Mouse (Mus musculus) heart, postnatal 10 days (tissue): ENCODE results near the gene Arhgap24. TPM values are rescaled to one million over a fixed set of nuclear protein-coding genes. Genes with fewer than 3 reads are reported as not detected.
A peak's percentile ranks its signal among the peaks of the same experiment; 100 is the strongest.
"Not testable (repeated sequence)": the region's sequence is repeated elsewhere in the genome, so short reads cannot be mapped to it uniquely, and the experiment has no call there.

Source experiments
- DNase-seq, 2 experiments: peaks; one replicate each; pipeline ENCODE4 v3.0.0; 2021
- intact Hi-C: fragments of 180-260 bp; cut with DNase I; formaldehyde crosslinking; loops from one replicate; pipeline ENCODE4 v1.15.1; 2025
- total RNA-seq, 2 experiments: library from RNA; stranded (reverse); gene quantifications; 2 replicates each; pipeline ENCODE4 v1.2.3; 2021

Arhgap24 gene
- total RNA-seq, 2 experiments from 2014 or later: 13.9 to 17.3 TPM

- DNase-seq: no peak
- intact Hi-C loops: no loop called here
Measured at GRCm38 (mm10) chr5:102853750-102854149, 372.6 kb downstream of the Arhgap24 start.

DNA sequence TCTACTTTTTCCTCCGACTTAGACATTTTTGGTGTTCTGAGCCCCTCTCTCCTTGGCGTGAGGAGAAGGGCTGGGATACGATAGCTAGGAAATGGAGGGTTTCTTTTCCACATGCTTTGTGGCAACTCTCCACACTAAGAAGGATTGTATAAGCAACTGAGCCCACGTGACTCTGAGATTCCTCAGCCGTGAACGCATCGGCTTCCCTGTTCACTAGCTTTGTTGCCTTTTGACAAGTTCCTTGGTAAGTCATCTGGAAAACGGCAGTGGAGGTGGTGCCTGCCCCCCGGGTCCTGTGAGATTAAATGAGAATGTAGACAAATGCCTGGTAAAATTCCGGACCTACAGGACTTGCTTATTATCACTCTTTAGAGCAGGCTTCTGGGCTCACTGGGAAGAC is 374.6 kb downstream of the Arhgap24 start:
- no peak for DNase-seq
- intact Hi-C loops: no loop called here

GRCm38 (mm10) chr5:102858047-102858446 is 376.9 kb downstream of the Arhgap24 start:
- intact Hi-C loops: no loop called here
- DNase-seq: no peak

DNA sequence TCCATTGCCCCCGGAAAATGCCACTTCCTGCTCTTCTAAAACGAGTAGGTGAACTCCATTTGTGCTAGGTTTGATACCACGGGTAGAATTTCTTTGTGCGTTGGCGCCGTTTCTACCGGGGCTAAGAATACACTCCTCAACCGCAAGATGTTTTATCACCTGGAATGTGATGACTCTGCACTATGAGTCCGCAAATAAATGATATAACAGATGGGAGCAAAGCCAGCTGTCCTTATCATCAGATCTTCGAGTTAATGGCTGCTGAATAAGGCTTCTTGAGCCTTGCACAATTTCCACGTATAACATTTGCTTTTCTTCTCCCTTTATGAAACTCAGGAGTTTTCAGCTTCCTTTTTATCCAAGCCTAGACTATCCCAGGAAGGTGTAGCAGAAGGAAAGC is 378.6 kb downstream of the Arhgap24 start:
- intact Hi-C loops: no loop called here
- no peak for DNase-seq

DNA sequence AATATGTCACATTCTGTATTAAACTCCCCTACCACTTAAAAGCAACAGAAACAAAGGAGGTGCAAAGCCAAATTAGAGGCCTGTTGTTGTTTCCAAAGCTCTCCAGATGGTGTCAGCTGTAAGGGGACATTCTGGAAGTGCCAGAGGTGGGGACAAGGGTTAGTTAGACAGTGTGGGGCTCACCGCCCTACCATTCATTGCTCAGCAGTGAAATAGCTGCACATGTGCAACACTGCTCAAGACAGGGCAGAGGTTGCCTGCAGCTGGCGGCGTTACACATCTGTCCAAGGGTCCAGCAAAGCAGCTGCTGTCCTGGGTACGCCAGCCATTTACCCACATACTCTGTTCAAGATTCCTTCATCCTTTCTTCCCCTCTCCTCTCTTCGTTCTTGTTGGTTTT is 387.0 kb downstream of the Arhgap24 start:
- intact Hi-C loops: no loop called here
- peak in 1 of 2 experiments; percentile 24 for DNase-seq

DNA sequence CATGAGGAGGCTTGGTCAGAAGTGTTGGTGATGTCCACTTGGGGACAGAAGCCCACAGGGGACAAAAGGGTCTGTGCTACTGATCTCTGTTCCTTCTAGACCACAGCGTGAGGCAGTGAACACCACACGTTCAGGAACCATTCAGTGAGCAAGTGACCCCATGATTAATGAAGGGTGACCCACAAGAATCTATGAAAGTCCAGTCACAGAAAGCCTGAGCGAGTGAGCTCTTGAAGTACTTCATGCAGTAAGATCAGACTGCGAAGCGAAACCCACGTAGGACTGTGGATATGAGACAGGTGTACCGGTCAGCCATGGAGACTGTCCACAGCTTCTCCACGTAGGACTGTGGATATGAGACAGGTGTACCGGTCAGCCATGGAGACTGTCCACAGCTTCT is 391.8 kb downstream of the Arhgap24 start:
- intact Hi-C loops: loop anchor here (5.0 kb wide), 3 partner anchors 106 to 666 kb away; no protein-coding TSS in a partner anchor
- DNase-seq: not testable (repeated sequence)

DNA sequence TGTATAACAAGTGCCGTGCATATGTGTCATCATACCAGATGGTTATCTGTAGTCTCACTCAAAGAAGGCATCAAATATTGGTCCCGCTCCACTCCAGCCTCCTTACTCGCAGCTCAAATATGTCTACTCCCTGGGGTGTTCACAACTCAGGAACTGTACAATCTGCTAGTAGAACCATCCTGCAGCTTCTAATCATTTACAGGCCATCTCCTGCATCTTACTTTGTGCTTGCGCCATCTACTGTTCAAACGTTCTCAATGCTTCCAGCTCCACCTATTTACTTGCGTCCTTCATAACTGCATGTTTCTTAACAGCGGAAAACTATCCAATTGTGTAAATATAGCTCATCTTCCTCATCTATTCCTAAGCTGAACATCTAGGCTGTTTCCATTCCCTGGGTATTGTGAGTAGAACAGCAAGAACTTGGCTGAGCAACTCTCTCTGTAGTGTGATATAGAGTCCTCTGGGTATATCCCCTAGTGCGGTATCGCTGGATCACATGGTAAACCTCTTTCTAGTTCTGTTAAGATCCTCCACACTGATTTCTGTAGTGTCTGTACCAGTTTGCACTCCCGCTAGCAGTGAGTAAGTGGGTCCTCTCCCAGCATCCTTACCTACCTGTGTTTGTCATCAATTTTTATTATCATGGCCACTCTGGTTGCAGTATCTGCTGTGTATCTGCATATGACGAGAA is 393.6 kb downstream of the Arhgap24 start:
- intact Hi-C loops: loop anchor here (5.0 kb wide), 3 partner anchors 107 to 667 kb away; no protein-coding TSS in a partner anchor
- peak; percentile 73 to 76 for DNase-seq

DNA sequence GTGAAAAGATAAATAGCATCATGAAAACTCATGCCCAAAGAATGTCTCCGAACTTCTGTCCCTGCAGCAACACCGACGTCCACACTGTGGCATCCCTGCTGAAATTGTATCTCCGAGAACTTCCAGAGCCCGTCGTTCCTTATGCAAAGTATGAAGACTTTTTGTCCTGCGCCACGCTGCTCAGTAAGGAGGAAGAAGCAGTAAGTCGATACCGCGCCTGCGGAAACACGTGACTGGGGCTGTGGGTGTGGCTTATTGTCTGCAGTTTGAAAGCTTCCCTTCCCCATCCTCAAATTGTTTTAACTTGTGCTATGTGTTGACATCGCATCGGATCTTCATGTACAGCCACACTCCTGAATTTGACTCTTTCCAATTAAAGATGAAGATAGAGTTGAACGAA is 394.4 kb downstream of the Arhgap24 start:
- intact Hi-C loops: no loop called here
- no peak for DNase-seq

- intact Hi-C loops: no loop called here
- no peak for DNase-seq
Measured at GRCm38 (mm10) chr5:102888482-102889162, 407.4 kb downstream of the Arhgap24 start.

GRCm38 (mm10) chr5:102889163-102889488 is 407.9 kb downstream of the Arhgap24 start:
- DNase-seq: no peak

DNA sequence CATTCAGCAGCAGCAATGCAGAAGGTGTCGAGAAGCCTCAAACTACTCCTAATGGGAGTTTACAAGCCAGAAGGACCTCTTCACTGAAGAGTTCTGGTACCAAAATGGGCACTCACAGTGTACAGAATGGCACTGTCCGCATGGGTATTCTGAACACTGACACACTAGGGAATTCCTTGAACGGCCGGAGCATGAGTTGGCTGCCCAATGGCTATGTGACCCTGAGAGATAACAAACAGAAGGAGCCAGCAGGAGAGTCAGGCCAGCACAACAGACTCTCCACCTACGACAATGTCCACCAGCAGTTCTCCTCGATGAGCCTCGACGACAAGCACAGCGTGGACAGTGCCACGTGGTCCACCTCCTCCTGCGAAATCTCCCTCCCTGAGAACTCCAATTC is 411.0 kb downstream of the Arhgap24 start:
- intact Hi-C loops: no loop called here
- DNase-seq: no peak

More at GRCm38 (mm10) chr5:102889163-102889488, 407.9 kb downstream of the Arhgap24 start:
- intact Hi-C loops: no loop called here

- no peak for DNase-seq
- intact Hi-C loops: no loop called here
Measured at GRCm38 (mm10) chr5:102898301-102898700, 417.1 kb downstream of the Arhgap24 start.

DNA sequence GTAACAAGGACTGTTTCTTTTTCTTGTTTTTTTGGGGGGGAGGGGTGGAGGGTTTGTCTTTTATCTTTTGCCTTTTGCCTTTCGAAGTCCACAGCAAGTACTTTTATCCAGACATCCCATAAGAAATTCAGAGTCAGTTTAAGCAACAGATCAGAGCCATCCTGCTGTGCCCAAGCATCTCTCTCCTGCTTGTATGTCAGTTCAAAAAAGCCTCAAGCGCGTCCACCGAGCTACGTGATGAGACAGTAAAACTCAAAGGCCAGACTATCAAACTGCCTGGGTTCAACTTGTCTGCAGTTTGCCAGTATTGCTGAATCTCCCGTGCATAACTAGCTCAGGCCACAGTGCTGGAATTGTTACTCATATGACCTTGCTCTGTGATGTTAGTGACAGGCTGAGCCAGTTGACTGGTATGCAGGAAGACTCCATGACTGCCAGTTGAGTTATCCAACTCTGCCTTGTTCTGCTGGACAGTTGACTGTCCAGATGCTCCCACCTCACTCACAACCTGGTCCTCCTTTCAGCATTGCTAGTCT is 418.6 kb downstream of the Arhgap24 start:
- intact Hi-C loops: no loop called here

DNA sequence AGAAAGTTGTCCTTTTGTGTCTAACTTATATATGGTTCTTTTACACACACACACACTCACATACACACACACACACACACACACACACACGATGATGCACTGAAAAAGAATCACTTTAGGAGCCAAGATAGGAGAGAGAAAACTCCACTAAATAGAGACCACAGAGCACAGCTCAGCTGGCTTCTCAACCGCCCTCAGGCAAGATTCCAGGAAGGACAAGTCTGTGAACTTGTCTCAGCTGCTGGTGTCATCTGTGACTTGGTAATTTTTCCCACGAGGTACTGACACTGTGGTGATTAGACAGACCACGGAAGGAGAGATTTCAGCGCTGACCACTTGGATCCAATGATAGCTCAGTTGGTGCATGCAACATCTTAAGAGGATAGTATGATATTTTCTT is 420.0 kb downstream of the Arhgap24 start:
- peak in 1 of 2 experiments; percentile 7 for DNase-seq
- intact Hi-C loops: no loop called here

More for the DNA sequence above, 418.6 kb downstream of the Arhgap24 start:
- no peak for DNase-seq

DNA sequence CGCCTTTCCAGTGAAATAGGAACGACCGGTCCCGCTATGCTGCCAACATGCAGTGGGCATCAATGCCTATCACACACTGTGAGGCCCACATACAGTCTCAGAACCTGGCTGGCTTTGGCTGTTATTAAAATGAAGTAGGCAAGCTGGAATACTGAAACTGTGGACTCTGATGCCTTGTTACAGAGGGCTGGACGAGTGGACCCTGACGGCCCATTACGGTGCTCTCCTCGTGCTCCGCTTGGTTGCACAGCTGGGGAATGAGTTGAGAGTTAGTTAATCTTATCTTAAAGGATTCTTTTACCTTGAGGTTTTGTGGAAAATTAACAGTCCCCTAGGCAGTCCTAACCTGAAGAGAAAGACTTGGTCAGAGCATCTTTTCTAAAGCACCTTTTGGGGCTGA is 422.3 kb downstream of the Arhgap24 start:
- DNase-seq: no peak
- intact Hi-C loops: no loop called here

- intact Hi-C loops: no loop called here
- DNase-seq: no peak
Measured at GRCm38 (mm10) chr5:102904066-102904465, 422.9 kb downstream of the Arhgap24 start.

DNA sequence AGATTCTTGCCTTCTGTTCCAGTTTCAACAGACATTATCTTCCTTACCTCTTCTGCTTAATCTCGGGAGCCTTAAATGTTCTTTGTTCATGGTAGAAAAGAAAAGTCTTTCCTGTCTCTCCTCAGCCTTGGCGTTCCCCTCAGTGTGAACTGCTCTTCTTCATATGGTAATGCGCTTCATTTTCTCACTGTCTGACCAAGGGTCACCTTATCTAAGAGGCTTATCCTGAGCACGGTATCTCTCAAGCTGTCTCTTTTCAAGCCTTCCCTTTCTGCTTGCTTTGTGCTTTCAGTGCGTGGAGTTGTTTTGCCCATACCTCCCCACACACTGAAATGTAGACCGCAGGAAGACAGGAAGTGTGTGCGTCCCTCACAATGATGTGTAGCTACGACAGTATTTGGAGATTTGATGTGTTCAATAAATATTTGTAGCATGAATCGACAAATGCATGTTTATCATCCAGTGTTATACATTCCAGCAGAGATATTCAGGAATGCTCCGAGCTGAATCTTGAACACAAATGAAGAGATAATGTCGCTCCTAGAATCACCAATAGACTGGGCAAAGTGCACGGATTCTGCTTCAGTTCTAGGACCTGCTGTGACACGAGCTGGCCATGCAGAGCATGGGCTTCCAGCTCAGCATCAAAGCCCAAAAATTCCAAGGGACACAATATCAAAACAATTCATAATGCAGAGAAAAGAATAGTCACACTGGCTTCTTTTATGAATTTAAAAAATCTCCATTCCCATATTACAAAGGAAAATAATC is 424.4 kb downstream of the Arhgap24 start:
- intact Hi-C loops: no loop called here
- DNase-seq: no peak

- no peak for DNase-seq
- intact Hi-C loops: no loop called here
Measured at GRCm38 (mm10) chr5:102920199-102920598, 439.0 kb downstream of the Arhgap24 start.

DNA sequence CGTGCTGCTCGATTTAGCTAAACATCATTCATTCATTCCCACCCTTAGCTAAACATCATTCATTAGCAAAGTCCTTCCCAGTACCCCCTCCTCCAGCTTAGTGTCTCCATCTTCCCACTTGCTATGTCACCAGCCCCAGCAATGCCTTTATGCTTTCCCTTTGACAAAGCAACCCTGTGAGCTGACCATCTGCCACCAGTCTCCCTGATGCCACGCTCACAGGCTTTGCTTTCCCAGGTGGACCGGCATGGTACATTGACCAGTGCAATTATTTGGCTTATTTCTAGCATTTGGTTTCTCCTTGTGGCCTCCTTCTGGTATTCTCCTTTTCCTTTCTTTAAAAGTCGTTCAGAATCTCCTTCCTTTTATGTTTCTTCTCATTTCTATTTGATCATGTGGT is 445.6 kb downstream of the Arhgap24 start:
- no peak for DNase-seq
- intact Hi-C loops: no loop called here

- intact Hi-C loops: no loop called here
- DNase-seq: peak; percentile 5 to 10
Measured at GRCm38 (mm10) chr5:102930161-102930560, 449.0 kb downstream of the Arhgap24 start.
